10 mouse cellular contexts compared by ENCODE assay signal in genomic region chr5:96333963-96334362, GRCm38 (mm10). TPM values are rescaled to one million over a fixed set of nuclear protein-coding genes. Genes with fewer than 3 reads are reported as not detected.
A peak's percentile ranks its signal among the peaks of the same experiment; 100 is the strongest.
DNase-seq lines count a peak whose midpoint lies in the region; TF ChIP-seq lines count a peak whose summit lies in the region.
"Had no signal": no experiment of that assay in that cellular context is flagged by ENCODE, and none has a peak within 500 bp of the region (broad histone marks: within the 10 kb centered on the region; RNA-seq: fewer than 3 reads in every experiment).

No protein-coding gene starts in this region.

- TF ChIP-seq CTCF in E14TG2a.4 (conservative IDR thresholded peaks at IDR 0.05; ENCODE audit: low read length): peak; percentile 72

- H3K36me3 ChIP-seq in E14TG2a.4 (ENCODE audit: insufficient read depth, low read length): no peaks in the 10 kb centered on the region

- H3K9me3 ChIP-seq in E14TG2a.4 (ENCODE audit: low read length): no peaks in the 10 kb centered on the region; the same call in 1 of the 2 replicates
- H3K9me3 ChIP-seq: forebrain, embryonic 13.5 days had no signal

- peaks cover 4% of the 10 kb centered on the region; the same call in 1 of the 2 replicates for H3K27me3 ChIP-seq in E14TG2a.4 (ENCODE audit: insufficient read depth, low read length)
- H3K27me3 ChIP-seq: forebrain, embryonic 13.5 days; megakaryocyte, embryonic 14.5 days had no signal

- DNase-seq in kidney, adult 9 months: peak; percentile 51
- DNase-seq in kidney, adult 11 months: no peak
- DNase-seq in MN1 (ENCODE audit: low spot score): peak; percentile 8
- peak; percentile 12 to 29 for DNase-seq in kidney, postnatal 36 days
- DNase-seq in adrenal gland, adult 18-20 months (ENCODE audit: low spot score in 2 of 2): no peak
- DNase-seq in urinary bladder, postnatal 14 days (ENCODE audit: low spot score): no peak
- DNase-seq: right cerebral cortex, postnatal 25 days had no signal

- no peak overlapping the region for H3K4me3 ChIP-seq in E14TG2a.4 (replicated peaks; ENCODE audit: low read length)
- H3K4me3 ChIP-seq: forebrain, embryonic 13.5 days; megakaryocyte, embryonic 14.5 days had no signal

- H3K4me1 ChIP-seq in E14TG2a.4 (replicated peaks; ENCODE audit: low read depth, low read length): no peaks in the 10 kb centered on the region
- H3K4me1 ChIP-seq: forebrain, embryonic 13.5 days; megakaryocyte, embryonic 14.5 days had no signal

RNA-seq across cellular contexts. Expression of gene Fras1, which starts 39.8 kb away (rescaled TPM):
- 1 to 10 TPM; 1.2 to 1.9 TPM for total RNA-seq in adrenal gland, adult 18-20 months (2021)

Comparison
In these comparisons a context has a peak if more than half of its experiments do, and no peak if none do; other contexts are left out.
1. DNase-seq: peak in kidney, adult 9 months (single experiment), MN1 (single experiment) and kidney, postnatal 36 days (2 of 2); none in kidney, adult 11 months (single experiment), adrenal gland, adult 18-20 months (0 of 2) and urinary bladder, postnatal 14 days (single experiment).